Mouse (Mus musculus): ENCODE results near the gene Tcap.

Gene Tcap

GRCm38 (mm10) chr11:98355732-98356299, 27.8 kb upstream of the Tcap start:
- DNase-seq = peak; percentile 88

GRCm38 (mm10) chr11:98356625-98357394, 26.8 kb upstream of the Tcap start:
- no peak for DNase-seq

GRCm38 (mm10) chr11:98357396-98358160, 26.0 kb upstream of the Tcap start:
- DNase-seq = no peak

GRCm38 (mm10) chr11:98358161-98359083, 25.2 kb upstream of the Tcap start, which contains the start of gene Stard3:
Gene Stard3 (plus strand): TSS chr11:98358368.
- DNase-seq = peak; percentile 96

- DNase-seq = peak; percentile 37
Observed at GRCm38 (mm10) chr11:98360866-98361521, 22.6 kb upstream of the Tcap start.

- no peak for DNase-seq
Observed at GRCm38 (mm10) chr11:98363817-98364216, 19.8 kb upstream of the Tcap start.

- DNase-seq = no peak
Observed at GRCm38 (mm10) chr11:98364410-98364809, 19.2 kb upstream of the Tcap start.

- DNase-seq = no peak
Observed at GRCm38 (mm10) chr11:98366290-98366689, 17.3 kb upstream of the Tcap start.

- DNase-seq = no peak
Observed at GRCm38 (mm10) chr11:98367171-98367862, 16.3 kb upstream of the Tcap start.

GRCm38 (mm10) chr11:98367863-98368186, 15.8 kb upstream of the Tcap start:
- no peak for DNase-seq

- no peak for DNase-seq
Observed at GRCm38 (mm10) chr11:98369337-98369736, 14.3 kb upstream of the Tcap start.

GRCm38 (mm10) chr11:98370588-98370987, 13.0 kb upstream of the Tcap start:
- DNase-seq = no peak

- DNase-seq = peak; percentile 57
Observed at GRCm38 (mm10) chr11:98371556-98372240, 11.9 kb upstream of the Tcap start.

- peak; percentile 85 for DNase-seq
Observed at GRCm38 (mm10) chr11:98372406-98372805, 11.2 kb upstream of the Tcap start.

GRCm38 (mm10) chr11:98373244-98373643, 10.4 kb upstream of the Tcap start:
- DNase-seq = no peak

GRCm38 (mm10) chr11:98374266-98374665, 9.3 kb upstream of the Tcap start:
- DNase-seq = no peak

- DNase-seq = no peak
Observed at GRCm38 (mm10) chr11:98376756-98377155, 6.9 kb upstream of the Tcap start.

- DNase-seq = no peak
Observed at GRCm38 (mm10) chr11:98377787-98378186, 5.8 kb upstream of the Tcap start.

- no peak for DNase-seq
Observed at GRCm38 (mm10) chr11:98379379-98379778, 4.2 kb upstream of the Tcap start.

- DNase-seq = no peak
Observed at GRCm38 (mm10) chr11:98380106-98380505, 3.5 kb upstream of the Tcap start.

- no peak for DNase-seq
Observed at GRCm38 (mm10) chr11:98381651-98382050, 2.0 kb upstream of the Tcap start.
